Mouse (Mus musculus) G1E (cell line): ENCODE data around the gene Gm20741.

Source experiments
- CTCF ChIP-seq: IDR thresholded peaks from 2 replicates; pipeline ENCODE4 v1.5.1; 2012; ENCODE audit warnings: low read depth, low read length, inconsistent platforms, mixed read lengths
- GATA1 ChIP-seq: IDR thresholded peaks from 2 replicates; pipeline ENCODE4 v1.6.1; 2012; ENCODE audit warnings: borderline replicate concordance, low read length, inconsistent platforms, mixed read lengths
- GATA2 ChIP-seq: IDR thresholded peaks from 2 replicates; pipeline ENCODE4 v1.6.1; 2012; ENCODE audit warnings: low read depth, low read length, inconsistent platforms, borderline replicate concordance
- POLR2AphosphoS5 ChIP-seq: IDR thresholded peaks from 2 replicates; pipeline ENCODE4 v1.6.1; 2012; ENCODE audit warnings: low read depth, low read length, inconsistent platforms; ENCODE audit not compliant: insufficient replicate concordance

DNA sequence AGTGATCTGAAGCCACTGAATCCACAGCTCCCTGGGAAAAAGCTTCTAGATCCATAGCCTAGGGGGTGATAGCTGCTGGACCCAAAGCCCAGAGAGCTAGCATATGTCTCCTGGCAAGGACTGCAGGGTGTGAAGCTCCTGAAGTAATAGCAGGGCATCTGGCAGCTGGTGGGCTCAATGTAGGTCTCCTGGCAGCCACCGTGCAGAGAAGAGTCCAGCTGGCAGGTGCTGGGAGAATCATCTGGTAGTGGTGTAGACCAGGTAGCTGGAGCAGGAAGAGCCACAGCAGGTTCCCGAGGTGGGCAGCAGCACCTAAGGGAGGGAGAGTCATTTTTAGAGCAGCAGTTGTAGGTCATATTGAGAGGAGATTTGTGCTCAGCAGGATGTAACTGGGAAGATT is at the start of gene Gm20741:
- no peak for TF ChIP-seq CTCF
- TF ChIP-seq GATA1 = no peak
- TF ChIP-seq GATA2 = no peak
- no peak for TF ChIP-seq POLR2AphosphoS5
